Mouse (Mus musculus): Measurements from ENCODE around the gene Odf3b. TPM values are rescaled to one million over a fixed set of nuclear protein-coding genes. Genes with fewer than 3 reads are reported as not detected.

Odf3b gene
- polyA plus RNA-seq, 1 experiment, result not detected

GRCm38 (mm10) chr15:89404831-89405623 is 25.9 kb upstream of the Odf3b start:
- no peak overlapping the region for H3K4me3 ChIP-seq (ENCODE audit: insufficient read depth, low read depth, low read length)
- TF ChIP-seq CTCF (IDR thresholded peaks at IDR 0.05; ENCODE audit: insufficient read depth, low read depth, low read length), result no peak
- no peak for TF ChIP-seq POLR2A (IDR thresholded peaks at IDR 0.05; ENCODE audit: insufficient read depth, low read depth, low read length)
- H3K27ac ChIP-seq (ENCODE audit: insufficient read depth, low read depth, low read length), result no peak overlapping the region
- no peaks in the 10 kb centered on the region for H3K4me1 ChIP-seq (ENCODE audit: control insufficient read depth, insufficient read depth, low read length)
- WGBS, result 84% methylated on average over 10 of the region's 10 CpGs

- 93% methylated on average over 1 of the region's 1 CpGs for WGBS
- Histone ChIP-seq H3K4me1 (ENCODE audit: control insufficient read depth, insufficient read depth, low read length) (no peaks in the 10 kb centered on the region), H3K27ac (ENCODE audit: insufficient read depth, low read depth, low read length) (no peak overlapping the region), H3K4me3 (ENCODE audit: insufficient read depth, low read depth, low read length) (no peak overlapping the region)
- TF ChIP-seq POLR2A (IDR thresholded peaks at IDR 0.05; ENCODE audit: insufficient read depth, low read depth, low read length) (no peak), CTCF (IDR thresholded peaks at IDR 0.05; ENCODE audit: insufficient read depth, low read depth, low read length) (no peak)
Measured at GRCm38 (mm10) chr15:89402471-89402870, 23.4 kb upstream of the Odf3b start.

- Histone ChIP-seq H3K4me3 (ENCODE audit: insufficient read depth, low read depth, low read length) (no peak overlapping the region), H3K4me1 (ENCODE audit: control insufficient read depth, insufficient read depth, low read length) (no peaks in the 10 kb centered on the region), H3K27ac (ENCODE audit: insufficient read depth, low read depth, low read length) (no peak overlapping the region)
- TF ChIP-seq CTCF (IDR thresholded peaks at IDR 0.05; ENCODE audit: insufficient read depth, low read depth, low read length) (no peak), POLR2A (IDR thresholded peaks at IDR 0.05; ENCODE audit: insufficient read depth, low read depth, low read length) (no peak)
- WGBS, result 52% methylated on average over 1 of the region's 1 CpGs
Measured at GRCm38 (mm10) chr15:89399716-89400115, 20.6 kb upstream of the Odf3b start.

- H3K27ac ChIP-seq (ENCODE audit: insufficient read depth, low read depth, low read length), result no peak overlapping the region
- TF ChIP-seq POLR2A (IDR thresholded peaks at IDR 0.05; ENCODE audit: insufficient read depth, low read depth, low read length), result no peak
- no peak for TF ChIP-seq CTCF (IDR thresholded peaks at IDR 0.05; ENCODE audit: insufficient read depth, low read depth, low read length)
- 55% methylated on average over 2 of the region's 2 CpGs for WGBS
- no peaks in the 10 kb centered on the region for H3K4me1 ChIP-seq (ENCODE audit: control insufficient read depth, insufficient read depth, low read length)
- H3K4me3 ChIP-seq (ENCODE audit: insufficient read depth, low read depth, low read length), result no peak overlapping the region
Measured at GRCm38 (mm10) chr15:89398146-89398545, 19.1 kb upstream of the Odf3b start.

GRCm38 (mm10) chr15:89396883-89397282 is 17.8 kb upstream of the Odf3b start:
- 92% methylated on average over 4 of the region's 4 CpGs for WGBS
- Histone ChIP-seq H3K27ac (ENCODE audit: insufficient read depth, low read depth, low read length) (no peak overlapping the region), H3K4me1 (ENCODE audit: control insufficient read depth, insufficient read depth, low read length) (no peaks in the 10 kb centered on the region), H3K4me3 (ENCODE audit: insufficient read depth, low read depth, low read length) (no peak overlapping the region)
- TF ChIP-seq CTCF (IDR thresholded peaks at IDR 0.05; ENCODE audit: insufficient read depth, low read depth, low read length), result no peak
- no peak for TF ChIP-seq POLR2A (IDR thresholded peaks at IDR 0.05; ENCODE audit: insufficient read depth, low read depth, low read length)

- Histone ChIP-seq H3K4me1 (ENCODE audit: control insufficient read depth, insufficient read depth, low read length) (no peaks in the 10 kb centered on the region), H3K4me3 (ENCODE audit: insufficient read depth, low read depth, low read length) (no peak overlapping the region), H3K27ac (ENCODE audit: insufficient read depth, low read depth, low read length) (no peak overlapping the region)
- 82% methylated on average over 10 of the region's 10 CpGs for WGBS
- TF ChIP-seq CTCF (IDR thresholded peaks at IDR 0.05; ENCODE audit: insufficient read depth, low read depth, low read length), result no peak
- no peak for TF ChIP-seq POLR2A (IDR thresholded peaks at IDR 0.05; ENCODE audit: insufficient read depth, low read depth, low read length)
Measured at GRCm38 (mm10) chr15:89390081-89390480, 11.0 kb upstream of the Odf3b start.

- WGBS, result 54% methylated on average over 12 of the region's 12 CpGs
- no peak for TF ChIP-seq CTCF (IDR thresholded peaks at IDR 0.05; ENCODE audit: insufficient read depth, low read depth, low read length)
- no peak for TF ChIP-seq POLR2A (IDR thresholded peaks at IDR 0.05; ENCODE audit: insufficient read depth, low read depth, low read length)
- H3K4me3 ChIP-seq (ENCODE audit: insufficient read depth, low read depth, low read length), result no peak overlapping the region
- no peak overlapping the region for H3K27ac ChIP-seq (ENCODE audit: insufficient read depth, low read depth, low read length)
- no peaks in the 10 kb centered on the region for H3K4me1 ChIP-seq (ENCODE audit: control insufficient read depth, insufficient read depth, low read length)
Measured at GRCm38 (mm10) chr15:89387127-89387526, 8.0 kb upstream of the Odf3b start.

- Histone ChIP-seq H3K4me1 (ENCODE audit: control insufficient read depth, insufficient read depth, low read length) (no peaks in the 10 kb centered on the region), H3K27ac (ENCODE audit: insufficient read depth, low read depth, low read length) (no peak within 1 kb of the TSS), H3K4me3 (ENCODE audit: insufficient read depth, low read depth, low read length) (no peak within 1 kb of the TSS)
- 87% methylated on average over 7 of the region's 7 CpGs for WGBS
- no peak for TF ChIP-seq POLR2A (IDR thresholded peaks at IDR 0.05; ENCODE audit: insufficient read depth, low read depth, low read length)
- TF ChIP-seq CTCF (IDR thresholded peaks at IDR 0.05; ENCODE audit: insufficient read depth, low read depth, low read length), result no peak
Measured at GRCm38 (mm10) chr15:89384617-89385016, 5.5 kb upstream of the Odf3b start, which contains the start of gene Klhdc7b. TSS of gene Klhdc7b (plus strand) at chr15:89384917.

- H3K27ac ChIP-seq (ENCODE audit: insufficient read depth, low read depth, low read length), result no peak overlapping the region
- peaks cover 18% of the 10 kb centered on the region for H3K4me1 ChIP-seq (ENCODE audit: control insufficient read depth, insufficient read depth, low read length)
- H3K4me3 ChIP-seq (ENCODE audit: insufficient read depth, low read depth, low read length), result no peak overlapping the region
- TF ChIP-seq CTCF (IDR thresholded peaks at IDR 0.05; ENCODE audit: insufficient read depth, low read depth, low read length), result no peak
- TF ChIP-seq POLR2A (IDR thresholded peaks at IDR 0.05; ENCODE audit: insufficient read depth, low read depth, low read length), result no peak
- 36% methylated on average over 10 of the region's 10 CpGs for WGBS
Measured at GRCm38 (mm10) chr15:89379429-89379828, 347 bp upstream of the Odf3b start.
